Mouse (Mus musculus): Measurements from ENCODE around the gene Dbx2.

GRCm38 (mm10) chr15:95586906-95587305 lies 68.9 kb downstream of the Dbx2 start:
- TF ChIP-seq POLR2A (IDR thresholded peaks at IDR 0.05; ENCODE audit: insufficient read depth, low read length) (no peak), CTCF (IDR thresholded peaks at IDR 0.05; ENCODE audit: low read depth, low read length) (peak; percentile 18)

Measured in ES-Bruce4 (cell line).